Mouse (Mus musculus) heart, embryonic 12.5 days (tissue): ENCODE measurements at regions not wholly inside any gene's neighbourhood (a gene's known extent, or its start where the extent isn't known, plus 50 kb on each side); places are given as distances from the start of the nearest gene placed in this dataset.

ENCODE experiments used
- ATAC-seq: fragments of 200-750 bp; cut with Nextera tagmentation; 2 replicates; pipeline ENCODE4 v1.8.0; 2017; ENCODE audit warnings: moderate TSS enrichment, moderate library complexity; ENCODE audit not compliant: insufficient number of reproducible peaks, low FRiP score
- H3K27ac ChIP-seq: fragments of 300-500 bp; sonication (generic); 2 replicates; pipeline ENCODE4 v1.5.1; 2016; ENCODE audit warnings: mild to moderate bottlenecking, moderate library complexity; ENCODE audit not compliant: poor library complexity, severe bottlenecking
- H3K27me3 ChIP-seq: fragments of 300-500 bp; sonication (generic); replicated peaks from 2 replicates; pipeline ENCODE4 v1.6.1; 2016; ENCODE audit warnings: mild to moderate bottlenecking, moderate library complexity
- H3K36me3 ChIP-seq: fragments of 300-500 bp; sonication (generic); 2 replicates; pipeline ENCODE4 v1.6.1; 2016; ENCODE audit warnings: mild to moderate bottlenecking, moderate library complexity
- H3K4me1 ChIP-seq: fragments of 300-500 bp; sonication (generic); replicated peaks from 2 replicates; pipeline ENCODE4 v1.6.1; 2016; ENCODE audit warnings: mild to moderate bottlenecking
- H3K4me2 ChIP-seq: fragments of 300-500 bp; sonication (generic); 2 replicates; pipeline ENCODE4 v1.6.1; 2016; ENCODE audit warnings: mild to moderate bottlenecking, moderate library complexity
- H3K4me3 ChIP-seq: fragments of 300-500 bp; sonication (generic); 2 replicates; pipeline ENCODE4 v1.5.1; 2016; ENCODE audit warnings: mild to moderate bottlenecking
- H3K9ac ChIP-seq: fragments of 300-500 bp; sonication (generic); 2 replicates; pipeline ENCODE4 v1.6.1; 2016; ENCODE audit warnings: mild to moderate bottlenecking, moderate library complexity
- H3K9me3 ChIP-seq: fragments of 300-500 bp; sonication (generic); replicated peaks from 2 replicates; pipeline ENCODE4 v1.6.1; 2016; ENCODE audit warnings: mild to moderate bottlenecking, moderate library complexity
- WGBS: fragments of 180-500 bp; shearing (Covaris S2); methylation state at CpG from one replicate; pipeline ENCODE4 v1.1.7; 2016; 5-methylcytosine and 5-hydroxymethylcytosine counted together

- no peak for ATAC-seq
- Histone ChIP-seq H3K9ac (no peak overlapping the region), H3K4me2 (no peak overlapping the region), H3K27me3 (no peaks in the 10 kb centered on the region), H3K4me1 (no peaks in the 10 kb centered on the region), H3K9me3 (no peaks in the 10 kb centered on the region), H3K4me3 (no peak overlapping the region), H3K27ac (no peak overlapping the region), H3K36me3 (no peaks in the 10 kb centered on the region)
Observed at GRCm38 (mm10) chr17:51262404-51262803, 83.3 kb upstream of the Tbc1d5 start.

- H3K4me1 ChIP-seq = no peaks in the 10 kb centered on the region
- no peak overlapping the region for H3K27ac ChIP-seq
- H3K4me2 ChIP-seq = no peak overlapping the region
- H3K36me3 ChIP-seq = no peaks in the 10 kb centered on the region
- no peak for ATAC-seq
- H3K27me3 ChIP-seq = no peaks in the 10 kb centered on the region
- no peak overlapping the region for H3K4me3 ChIP-seq
- WGBS = 61% methylated on average over 5 of the region's 5 CpGs
- no peaks in the 10 kb centered on the region for H3K9me3 ChIP-seq
- H3K9ac ChIP-seq = no peak overlapping the region
Observed at GRCm38 (mm10) chr17:51258316-51258715, 79.2 kb upstream of the Tbc1d5 start.

GRCm38 (mm10) chr17:51248543-51248942 is 69.4 kb upstream of the Tbc1d5 start:
- no peak for ATAC-seq
- no peaks in the 10 kb centered on the region for H3K27me3 ChIP-seq
- peak overlapping the region; percentile 26; the same call in 1 of the 2 replicates for H3K4me2 ChIP-seq
- no peak overlapping the region for H3K9ac ChIP-seq
- H3K4me1 ChIP-seq = peaks cover 8% of the 10 kb centered on the region
- WGBS = 24% methylated on average over 6 of the region's 6 CpGs
- no peaks in the 10 kb centered on the region for H3K36me3 ChIP-seq
- no peak overlapping the region for H3K4me3 ChIP-seq
- H3K9me3 ChIP-seq = no peaks in the 10 kb centered on the region
- H3K27ac ChIP-seq = no peak overlapping the region

GRCm38 (mm10) chr17:51246038-51246437 is 66.9 kb upstream of the Tbc1d5 start:
- Histone ChIP-seq H3K9me3 (no peaks in the 10 kb centered on the region), H3K9ac (no peak overlapping the region), H3K4me1 (peaks cover 8% of the 10 kb centered on the region), H3K27ac (no peak overlapping the region), H3K27me3 (no peaks in the 10 kb centered on the region), H3K4me2 (no peak overlapping the region), H3K36me3 (no peaks in the 10 kb centered on the region), H3K4me3 (no peak overlapping the region)
- WGBS = 81% methylated on average over 3 of the region's 3 CpGs
- ATAC-seq = no peak

GRCm38 (mm10) chr17:51240360-51240993 is 61.3 kb upstream of the Tbc1d5 start:
- H3K36me3 ChIP-seq = no peaks in the 10 kb centered on the region
- H3K9ac ChIP-seq = no peak overlapping the region
- no peak for ATAC-seq
- no peak overlapping the region for H3K4me2 ChIP-seq
- no peaks in the 10 kb centered on the region for H3K4me1 ChIP-seq
- no peaks in the 10 kb centered on the region for H3K27me3 ChIP-seq
- 64% methylated on average over 5 of the region's 5 CpGs for WGBS
- no peak overlapping the region for H3K4me3 ChIP-seq
- no peak overlapping the region for H3K27ac ChIP-seq
- H3K9me3 ChIP-seq = no peaks in the 10 kb centered on the region

GRCm38 (mm10) chr17:51239465-51239864 is 60.3 kb upstream of the Tbc1d5 start:
- Histone ChIP-seq H3K36me3 (no peaks in the 10 kb centered on the region), H3K4me3 (no peak overlapping the region), H3K9me3 (no peaks in the 10 kb centered on the region), H3K4me2 (no peak overlapping the region), H3K27ac (no peak overlapping the region), H3K9ac (no peak overlapping the region), H3K4me1 (no peaks in the 10 kb centered on the region), H3K27me3 (no peaks in the 10 kb centered on the region)
- 43% methylated on average over 3 of the region's 3 CpGs for WGBS
- no peak for ATAC-seq
